Comparison of ENCODE assay signal across 17 mouse cellular contexts in genomic region chr2:129166466-129167463, GRCm38 (mm10). TPM values are rescaled to one million over a fixed set of nuclear protein-coding genes. Genes with fewer than 3 reads are reported as not detected.
A peak's percentile ranks its signal among the peaks of the same experiment; 100 is the strongest.
DNase-seq lines count a peak whose midpoint lies in the region; ATAC-seq and TF ChIP-seq lines count a peak whose summit lies in the region.
"Had no signal": no experiment of that assay in that cellular context is flagged by ENCODE, and none has a peak within 500 bp of the region (broad histone marks: within the 10 kb centered on the region; RNA-seq: fewer than 3 reads in every experiment).

No protein-coding gene starts in this region.

- no peaks in the 10 kb centered on the region for H3K36me3 ChIP-seq in heart, adult 2 months (ENCODE audit: control insufficient read depth, insufficient read depth, low read length)
- no peaks in the 10 kb centered on the region for H3K36me3 ChIP-seq in embryonic facial prominence, embryonic 14.5 days (ENCODE audit: control insufficient read depth, insufficient read depth, low read length)
- no peaks in the 10 kb centered on the region for H3K36me3 ChIP-seq in hindbrain, embryonic 12.5 days
- H3K36me3 ChIP-seq: embryonic facial prominence, embryonic 12.5 days had no signal

- TF ChIP-seq POLR2A in heart, adult 2 months (IDR thresholded peaks at IDR 0.05; ENCODE audit: insufficient read depth, low read depth, low read length): no peak

- peaks cover 9% of the 10 kb centered on the region; the same call in 1 of the 2 replicates for H3K9me3 ChIP-seq in embryonic facial prominence, embryonic 14.5 days (ENCODE audit: control insufficient read depth, low read length)
- H3K9me3 ChIP-seq in hindbrain, embryonic 12.5 days (replicated peaks): peaks cover 4% of the 10 kb centered on the region; the same call in 1 of the 2 replicates
- H3K9me3 ChIP-seq: embryonic facial prominence, embryonic 12.5 days; megakaryocyte, embryonic 14.5 days had no signal

- no peak for TF ChIP-seq EP300 in heart, adult 2 months (IDR thresholded peaks at IDR 0.05; ENCODE audit: insufficient read depth, low read depth, low read length)

- peaks cover 3% of the 10 kb centered on the region for H3K4me1 ChIP-seq in heart, adult 2 months (ENCODE audit: control insufficient read depth, insufficient read depth, low read length)
- no peaks in the 10 kb centered on the region for H3K4me1 ChIP-seq in embryonic facial prominence, embryonic 14.5 days (ENCODE audit: control insufficient read depth, insufficient read depth, low read length)
- H3K4me1 ChIP-seq in hindbrain, embryonic 12.5 days: no peaks in the 10 kb centered on the region
- H3K4me1 ChIP-seq: embryonic facial prominence, embryonic 12.5 days had no signal

- ATAC-seq in embryonic facial prominence, embryonic 14.5 days (ENCODE audit: low read depth): peak; percentile 57
- ATAC-seq in hindbrain, embryonic 12.5 days (ENCODE audit: low FRiP score): no peak
- ATAC-seq: forebrain, embryonic 14.5 days; intestine, embryonic 16.5 days had no signal

- H3K4me2 ChIP-seq in embryonic facial prominence, embryonic 14.5 days (ENCODE audit: low read depth, low read length): no peak overlapping the region
- no peak overlapping the region for H3K4me2 ChIP-seq in hindbrain, embryonic 12.5 days (replicated peaks)
- H3K4me2 ChIP-seq: embryonic facial prominence, embryonic 12.5 days; liver, embryonic 11.5 days had no signal

- H3K9ac ChIP-seq in heart, adult 2 months (ENCODE audit: low read depth, low read length): no peak overlapping the region
- H3K9ac ChIP-seq in embryonic facial prominence, embryonic 14.5 days (ENCODE audit: low read depth, low read length): no peak overlapping the region
- no peak overlapping the region for H3K9ac ChIP-seq in hindbrain, embryonic 12.5 days
- H3K9ac ChIP-seq: embryonic facial prominence, embryonic 12.5 days had no signal

- TF ChIP-seq CTCF in heart, adult 2 months (IDR thresholded peaks at IDR 0.05): no peak

- H3K27me3 ChIP-seq in heart, adult 2 months (ENCODE audit: control insufficient read depth, insufficient read depth, low read length): no peaks in the 10 kb centered on the region
- no peaks in the 10 kb centered on the region for H3K27me3 ChIP-seq in embryonic facial prominence, embryonic 14.5 days (replicated peaks; ENCODE audit: control insufficient read depth, insufficient read depth, low read length)
- H3K27me3 ChIP-seq in hindbrain, embryonic 12.5 days: no peaks in the 10 kb centered on the region
- H3K27me3 ChIP-seq: embryonic facial prominence, embryonic 12.5 days had no signal

- no peaks in the 10 kb centered on the region for H3K79me2 ChIP-seq in heart, adult 2 months (replicated peaks; ENCODE audit: control insufficient read depth, insufficient read depth, low read length)

- H3K27ac ChIP-seq in heart, adult 2 months: peak overlapping the region; percentile 48
- no peak overlapping the region for H3K27ac ChIP-seq in embryonic facial prominence, embryonic 14.5 days (replicated peaks; ENCODE audit: low read depth, low read length)
- H3K27ac ChIP-seq in hindbrain, embryonic 12.5 days: no peak overlapping the region
- H3K27ac ChIP-seq: embryonic facial prominence, embryonic 12.5 days had no signal

- WGBS in heart, adult 2 months: 35% methylated on average over 10 of the region's 10 CpGs
- 64% methylated on average over 10 of the region's 10 CpGs for WGBS in embryonic facial prominence, embryonic 14.5 days
- WGBS in hindbrain, embryonic 12.5 days: 67% methylated on average over 10 of the region's 10 CpGs

- no peak overlapping the region for H3K4me3 ChIP-seq in heart, adult 2 months
- H3K4me3 ChIP-seq in embryonic facial prominence, embryonic 14.5 days (ENCODE audit: low read depth, low read length): no peak overlapping the region
- no peak overlapping the region for H3K4me3 ChIP-seq in hindbrain, embryonic 12.5 days
- H3K4me3 ChIP-seq: embryonic facial prominence, embryonic 12.5 days; megakaryocyte, embryonic 14.5 days had no signal

- DNase-seq in heart, adult 2 months: no peak
- no peak for DNase-seq in heart, postnatal 25 days (ENCODE audit: low spot score)
- peak; percentile 22 for DNase-seq in lung, postnatal 10 days
- DNase-seq in lung, postnatal 36 days: no peak
- peak; percentile 60 for DNase-seq in embryonic facial prominence, embryonic 14.5 days (ENCODE audit: low spot score)
- no peak for DNase-seq in left cerebral cortex, adult 18-20 months (ENCODE audit: low spot score in 2 of 2)
- DNase-seq in thymus, adult 18-20 months: no peak
- DNase-seq: adrenal gland, adult 8-10 months; B cell, adult 2 months; cerebellum, postnatal 14 days; gastrocnemius, postnatal 14 days had no signal

- intact Hi-C loops in heart, adult 2 months (cut with DNase I): no loop called here
- intact Hi-C loops in heart, postnatal 25 days (cut with DNase I): no loop called here

RNA-seq across cellular contexts. Expression of gene Slc20a1, which starts 31.8 kb away (rescaled TPM):
- 10 to 100 TPM; 10.1 to 15.9 TPM for total RNA-seq in heart, adult 2 months (2021)
- 14.7 and 24.7 TPM in 2 replicates for polyA plus RNA-seq in heart, adult 2 months (2012; rRNA removed)
- total RNA-seq in heart, postnatal 25 days (2021): 10 to 100 TPM; 11.3 to 12.4 TPM
- polyA plus RNA-seq in embryonic facial prominence, embryonic 14.5 days (2014; fragmentation: Nextera tagmentation; extraction: Ambion mirVana): 23.7 and 28.8 TPM in 2 replicates
- 49.3 and 53.1 TPM in 2 replicates for polyA plus RNA-seq in hindbrain, embryonic 12.5 days (2016; fragmentation: Nextera tagmentation; extraction: Ambion mirVana)
- total RNA-seq in left cerebral cortex, adult 18-20 months (2021): 100 to 1,000 TPM; 174 to 176 TPM

RNA-seq across cellular contexts. Expression of gene Chchd5, which starts 37.3 kb away (rescaled TPM):
- 10 to 100 TPM in 1 of 2 experiments, 1 to 10 TPM in 1; 9.8 to 10.3 TPM for total RNA-seq in heart, adult 2 months (2021)
- 22.0 and 22.5 TPM in 2 replicates for polyA plus RNA-seq in heart, adult 2 months (2012; rRNA removed)
- 10 to 100 TPM; 10.0 to 10.1 TPM for total RNA-seq in heart, postnatal 25 days (2021)
- polyA plus RNA-seq in embryonic facial prominence, embryonic 14.5 days (2014; fragmentation: Nextera tagmentation; extraction: Ambion mirVana): 25.8 and 30.3 TPM in 2 replicates
- 22.3 and 24.6 TPM in 2 replicates for polyA plus RNA-seq in hindbrain, embryonic 12.5 days (2016; fragmentation: Nextera tagmentation; extraction: Ambion mirVana)
- 10 to 100 TPM; 10.7 to 11.0 TPM for total RNA-seq in left cerebral cortex, adult 18-20 months (2021)

Comparison
In these comparisons a context has a peak if more than half of its experiments do, and no peak if none do; other contexts are left out.
1. DNase-seq: peak in lung, postnatal 10 days (single experiment) and embryonic facial prominence, embryonic 14.5 days (single experiment); none in heart, adult 2 months (0 of 2), heart, postnatal 25 days (single experiment), lung, postnatal 36 days (single experiment), left cerebral cortex, adult 18-20 months (0 of 2) and thymus, adult 18-20 months (0 of 2).
2. RNA of gene Slc20a1, which starts 31.8 kb away (total RNA-seq): 174 to 176 TPM in left cerebral cortex, adult 18-20 months; 10.1 to 15.9 TPM in heart, adult 2 months and 11.3 to 12.4 TPM in heart, postnatal 25 days; every median in the first group is over 10 times any median in the second.